Mouse (Mus musculus) midbrain, embryonic 15.5 days (tissue): ENCODE measurements around the gene Tada2a. TPM values are rescaled to one million over a fixed set of nuclear protein-coding genes. Genes with fewer than 3 reads are reported as not detected.

Source experiments
- ATAC-seq: fragments of 200-750 bp; cut with Nextera tagmentation; replicated peaks from 2 replicates; pipeline ENCODE4 v1.8.0; 2017; ENCODE audit warnings: moderate TSS enrichment
- H3K27ac ChIP-seq: fragments of 300-500 bp; sonication (generic); 2 replicates; pipeline ENCODE4 v1.5.1; 2015; ENCODE audit warnings: mild to moderate bottlenecking, inconsistent platforms
- H3K27me3 ChIP-seq: fragments of 300-500 bp; sonication (generic); replicated peaks from 2 replicates; pipeline ENCODE4 v1.6.1; 2015; ENCODE audit warnings: inconsistent platforms
- H3K36me3 ChIP-seq: fragments of 300-500 bp; sonication (generic); replicated peaks from 2 replicates; pipeline ENCODE4 v1.6.1; 2015; ENCODE audit warnings: inconsistent platforms
- H3K4me1 ChIP-seq: fragments of 300-500 bp; sonication (generic); 2 replicates; pipeline ENCODE4 v1.6.1; 2015; ENCODE audit warnings: inconsistent platforms
- H3K4me2 ChIP-seq: fragments of 300-500 bp; sonication (generic); 2 replicates; pipeline ENCODE4 v1.6.1; 2015; ENCODE audit warnings: inconsistent platforms, mild to moderate bottlenecking, moderate library complexity
- H3K4me3 ChIP-seq: fragments of 300-500 bp; sonication (generic); 2 replicates; pipeline ENCODE4 v1.5.1; 2015; ENCODE audit warnings: mild to moderate bottlenecking, inconsistent platforms
- H3K9ac ChIP-seq: fragments of 300-500 bp; sonication (generic); 2 replicates; pipeline ENCODE4 v1.6.1; 2015; ENCODE audit warnings: mild to moderate bottlenecking, inconsistent platforms
- H3K9me3 ChIP-seq: fragments of 300-500 bp; sonication (generic); 2 replicates; pipeline ENCODE4 v1.6.1; 2016; ENCODE audit warnings: inconsistent platforms
- WGBS: fragments of 180-500 bp; shearing (Covaris S2); methylation state at CpG from one replicate; pipeline ENCODE4 v1.1.7; 2015; ENCODE audit warnings: mixed read lengths; 5-methylcytosine and 5-hydroxymethylcytosine counted together
- polyA plus RNA-seq: library from polyadenylated mRNA; unstranded; fragments of >200 nt; fragmentation: Nextera tagmentation; extraction: Ambion mirVana; gene quantifications from 2 replicates; pipeline ENCODE4 v1.2.1, GENCODE M21; 2015

Gene Tada2a
- polyA plus RNA-seq = 30.8 and 33.5 TPM in 2 replicates

DNA sequence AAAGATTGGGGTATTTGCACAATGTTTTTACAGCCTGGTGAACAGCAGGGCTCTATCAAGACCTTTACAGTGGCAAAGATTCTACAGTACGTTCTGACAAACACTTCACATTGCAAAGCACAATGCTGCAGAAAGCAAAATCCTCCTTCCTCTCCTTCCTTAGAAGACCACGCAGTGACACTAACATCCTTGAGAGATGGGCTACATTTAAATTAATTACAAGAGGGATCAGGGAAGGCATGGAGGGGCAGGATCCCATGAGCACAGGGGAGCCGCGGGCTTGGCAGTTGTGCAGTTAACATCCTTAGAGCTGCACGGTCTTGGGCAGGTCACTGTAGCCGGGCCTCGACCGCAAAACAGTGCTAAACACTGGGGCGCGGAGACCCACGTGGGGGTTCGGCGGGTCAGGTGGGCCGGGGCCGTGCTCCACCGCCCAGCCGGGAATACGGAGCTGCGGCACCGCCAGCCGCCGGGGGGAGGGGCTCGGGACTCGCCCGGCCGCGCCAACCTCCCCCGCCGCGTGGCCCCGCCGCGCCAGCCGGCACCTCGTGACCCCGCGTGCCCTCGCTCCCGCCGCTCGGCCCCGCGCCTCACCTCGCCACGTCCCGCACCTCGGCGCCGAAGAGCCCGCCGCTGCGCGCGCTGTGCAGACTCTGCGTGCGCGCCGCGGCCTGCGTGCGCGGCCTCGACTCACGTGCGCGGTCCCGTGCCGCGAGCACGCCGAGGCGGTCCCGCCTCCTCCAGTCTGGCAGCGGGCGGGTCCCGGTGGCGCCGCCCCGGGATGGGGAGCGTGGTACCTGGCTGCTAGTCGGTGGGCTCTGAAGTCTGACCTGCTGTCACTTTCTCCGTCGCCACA is at the start of gene Tada2a, which contains the start of gene Acaca:
TSS of gene Tada2a (minus strand) at position 658 of the 856 bp plus-strand sequence.
TSS of gene Acaca (plus strand) at position 730 of the 856 bp plus-strand sequence.
- Histone ChIP-seq H3K27me3 (no peaks in the 10 kb centered on the region), H3K9me3 (no peaks in the 10 kb centered on the region), H3K4me1 (peaks cover 25% of the 10 kb centered on the region), H3K27ac (peak within 1 kb of the TSS; percentile 84), H3K4me2 (peak within 1 kb of the TSS; percentile 71), H3K36me3 (peaks cover 3% of the 10 kb centered on the region; the same call in 1 of the 2 replicates), H3K9ac (peak within 1 kb of the TSS; percentile 75), H3K4me3 (peak within 1 kb of the TSS; percentile 78)
- ATAC-seq = peak; percentile 96
- under 1% methylated on average over 65 of the region's 83 CpGs for WGBS

GRCm38 (mm10) chr11:84178571-84178970 is 49.2 kb upstream of the Tada2a start:
- WGBS = 48% methylated on average over 4 of the region's 4 CpGs
- Histone ChIP-seq H3K4me3 (peak overlapping the region; percentile 62), H3K9me3 (no peaks in the 10 kb centered on the region), H3K4me1 (peaks cover 29% of the 10 kb centered on the region), H3K36me3 (no peaks in the 10 kb centered on the region), H3K27me3 (no peaks in the 10 kb centered on the region), H3K9ac (peak overlapping the region; percentile 80; the same call in 1 of the 2 replicates), H3K27ac (peak overlapping the region; percentile 90), H3K4me2 (peak overlapping the region; percentile 79)
- no peak for ATAC-seq

- Histone ChIP-seq H3K4me3 (no peak overlapping the region), H3K4me2 (no peak overlapping the region), H3K27ac (no peak overlapping the region), H3K36me3 (no peaks in the 10 kb centered on the region), H3K9ac (no peak overlapping the region), H3K27me3 (no peaks in the 10 kb centered on the region), H3K4me1 (peaks cover 3% of the 10 kb centered on the region; the same call in 1 of the 2 replicates), H3K9me3 (no peaks in the 10 kb centered on the region)
- ATAC-seq = no peak
- 70% methylated on average over 11 of the region's 11 CpGs for WGBS
These were observed 43.4 kb upstream of the Tada2a start for GRCm38 (mm10) chr11:84172539-84173435.

DNA sequence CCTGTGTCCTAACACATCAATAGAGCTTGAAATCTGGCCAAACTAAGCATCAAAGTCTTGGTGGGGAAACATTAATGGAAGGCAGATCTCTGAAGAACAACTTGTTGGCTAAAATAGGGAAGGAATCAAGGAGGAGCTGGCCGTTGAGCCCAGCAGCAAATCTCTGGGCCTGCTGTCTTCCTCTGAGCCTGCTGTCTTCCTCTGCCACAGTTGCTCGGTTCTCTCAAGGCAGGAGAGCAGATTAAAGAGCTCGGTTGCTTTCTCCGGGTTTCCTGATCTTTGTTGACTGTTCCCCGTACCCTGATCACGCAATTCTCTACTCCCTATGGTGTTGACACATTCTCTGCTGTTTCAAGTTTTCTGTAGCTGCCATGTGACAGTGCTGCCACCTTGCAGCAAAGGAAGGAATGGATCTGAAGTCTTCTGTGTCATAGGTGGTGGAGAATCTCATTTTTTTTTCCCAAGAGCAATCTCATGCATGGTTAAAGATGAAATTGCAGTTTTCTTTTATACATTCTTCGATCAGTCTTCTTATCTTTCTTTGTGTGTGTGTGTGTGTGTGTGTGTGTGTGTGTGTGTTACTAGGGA is 39.4 kb upstream of the Tada2a start:
- no peak for ATAC-seq
- H3K4me3 ChIP-seq = no peak overlapping the region
- H3K4me1 ChIP-seq = peaks cover 3% of the 10 kb centered on the region; the same call in 1 of the 2 replicates
- H3K4me2 ChIP-seq = peak overlapping the region; percentile 33; the same call in 1 of the 2 replicates
- no peak overlapping the region for H3K9ac ChIP-seq
- no peak overlapping the region for H3K27ac ChIP-seq
- 20% methylated on average over 7 of the region's 7 CpGs for WGBS
- no peaks in the 10 kb centered on the region for H3K9me3 ChIP-seq
- H3K36me3 ChIP-seq = no peaks in the 10 kb centered on the region
- no peaks in the 10 kb centered on the region for H3K27me3 ChIP-seq

GRCm38 (mm10) chr11:84167046-84167526 is 37.7 kb upstream of the Tada2a start, which contains the start of gene Gm11437:
Gene Gm11437 (minus strand): TSS chr11:84167476.
- Histone ChIP-seq H3K27ac (no peak within 1 kb of the TSS), H3K36me3 (no peaks in the 10 kb centered on the region), H3K27me3 (no peaks in the 10 kb centered on the region), H3K4me2 (no peak within 1 kb of the TSS), H3K9me3 (no peaks in the 10 kb centered on the region), H3K4me1 (peaks cover 3% of the 10 kb centered on the region; the same call in 1 of the 2 replicates), H3K9ac (no peak within 1 kb of the TSS), H3K4me3 (no peak within 1 kb of the TSS)
- 91% methylated on average over 5 of the region's 5 CpGs for WGBS
- no peak for ATAC-seq

DNA sequence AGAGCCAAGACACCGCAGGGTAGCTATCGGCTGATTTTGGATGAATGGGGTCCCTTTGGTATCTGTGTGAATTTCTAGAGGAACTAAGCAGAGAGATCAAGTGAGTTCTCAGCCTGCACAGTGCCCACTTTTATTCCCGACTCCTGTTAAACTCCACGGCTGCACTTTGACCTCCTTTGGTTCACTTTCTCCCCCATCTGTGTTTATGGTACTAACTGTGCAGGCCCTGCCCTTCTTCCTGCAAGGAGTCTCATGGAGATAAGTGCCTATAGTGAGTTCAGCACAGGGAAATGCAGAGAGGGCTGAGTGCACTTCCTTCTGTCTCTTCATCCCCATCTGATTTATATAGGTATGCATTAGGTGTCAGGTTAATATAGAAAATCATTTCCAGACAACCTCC is 35.2 kb upstream of the Tada2a start:
- Histone ChIP-seq H3K27me3 (no peaks in the 10 kb centered on the region), H3K9me3 (no peaks in the 10 kb centered on the region), H3K9ac (no peak overlapping the region), H3K36me3 (no peaks in the 10 kb centered on the region), H3K4me1 (peaks cover 3% of the 10 kb centered on the region; the same call in 1 of the 2 replicates), H3K4me3 (no peak overlapping the region), H3K27ac (no peak overlapping the region), H3K4me2 (no peak overlapping the region)
- 82% methylated on average over 4 of the region's 4 CpGs for whole genome bisulfite sequencing
- ATAC-seq = no peak

DNA sequence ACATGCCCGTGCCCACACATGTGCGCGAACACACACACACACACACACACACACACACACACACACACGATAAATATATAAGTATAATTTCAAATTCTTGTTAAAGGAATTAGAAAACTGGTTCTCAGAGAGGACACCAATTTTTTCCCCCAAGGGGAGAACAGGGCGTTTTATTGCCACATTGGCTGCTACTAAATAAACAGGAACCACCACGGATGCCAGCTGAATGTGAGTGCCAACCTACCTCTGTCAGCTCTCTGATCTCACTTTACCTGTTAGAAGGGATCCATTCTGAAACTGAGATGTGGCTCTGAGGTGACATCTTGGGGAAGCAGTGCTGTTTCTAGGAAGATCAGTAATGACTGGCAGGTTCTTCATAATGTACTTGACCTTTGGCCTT is 34.7 kb upstream of the Tada2a start:
- Histone ChIP-seq H3K9ac (no peak overlapping the region), H3K36me3 (no peaks in the 10 kb centered on the region), H3K27ac (no peak overlapping the region), H3K4me3 (no peak overlapping the region), H3K27me3 (no peaks in the 10 kb centered on the region), H3K4me2 (no peak overlapping the region), H3K9me3 (no peaks in the 10 kb centered on the region), H3K4me1 (peaks cover 3% of the 10 kb centered on the region; the same call in 1 of the 2 replicates)
- no peak for ATAC-seq
- 91% methylated on average over 6 of the region's 6 CpGs for WGBS

- no peaks in the 10 kb centered on the region for H3K27me3 ChIP-seq
- H3K4me3 ChIP-seq = no peak overlapping the region
- H3K9me3 ChIP-seq = no peaks in the 10 kb centered on the region
- no peak for ATAC-seq
- H3K4me2 ChIP-seq = no peak overlapping the region
- H3K27ac ChIP-seq = no peak overlapping the region
- H3K4me1 ChIP-seq = no peaks in the 10 kb centered on the region
- H3K9ac ChIP-seq = no peak overlapping the region
- H3K36me3 ChIP-seq = no peaks in the 10 kb centered on the region
- WGBS = 90% methylated on average over 4 of the region's 4 CpGs
These were observed 27.3 kb upstream of the Tada2a start for GRCm38 (mm10) chr11:84156535-84157262.

- WGBS = 67% methylated on average over 2 of the region's 2 CpGs
- H3K36me3 ChIP-seq = no peaks in the 10 kb centered on the region
- H3K9me3 ChIP-seq = no peaks in the 10 kb centered on the region
- H3K27ac ChIP-seq = no peak overlapping the region
- H3K9ac ChIP-seq = no peak overlapping the region
- no peak overlapping the region for H3K4me2 ChIP-seq
- H3K27me3 ChIP-seq = no peaks in the 10 kb centered on the region
- H3K4me1 ChIP-seq = no peaks in the 10 kb centered on the region
- no peak for ATAC-seq
- H3K4me3 ChIP-seq = no peak overlapping the region
These were observed 21.5 kb upstream of the Tada2a start for GRCm38 (mm10) chr11:84150884-84151283.

- ATAC-seq = no peak
- H3K4me1 ChIP-seq = no peaks in the 10 kb centered on the region
- no peak overlapping the region for H3K4me3 ChIP-seq
- no peaks in the 10 kb centered on the region for H3K27me3 ChIP-seq
- WGBS = 29% methylated on average over 3 of the region's 3 CpGs
- no peak overlapping the region for H3K4me2 ChIP-seq
- H3K9me3 ChIP-seq = no peaks in the 10 kb centered on the region
- H3K36me3 ChIP-seq = no peaks in the 10 kb centered on the region
- H3K9ac ChIP-seq = no peak overlapping the region
- H3K27ac ChIP-seq = no peak overlapping the region
These were observed 16.7 kb upstream of the Tada2a start for GRCm38 (mm10) chr11:84146081-84146480.

DNA sequence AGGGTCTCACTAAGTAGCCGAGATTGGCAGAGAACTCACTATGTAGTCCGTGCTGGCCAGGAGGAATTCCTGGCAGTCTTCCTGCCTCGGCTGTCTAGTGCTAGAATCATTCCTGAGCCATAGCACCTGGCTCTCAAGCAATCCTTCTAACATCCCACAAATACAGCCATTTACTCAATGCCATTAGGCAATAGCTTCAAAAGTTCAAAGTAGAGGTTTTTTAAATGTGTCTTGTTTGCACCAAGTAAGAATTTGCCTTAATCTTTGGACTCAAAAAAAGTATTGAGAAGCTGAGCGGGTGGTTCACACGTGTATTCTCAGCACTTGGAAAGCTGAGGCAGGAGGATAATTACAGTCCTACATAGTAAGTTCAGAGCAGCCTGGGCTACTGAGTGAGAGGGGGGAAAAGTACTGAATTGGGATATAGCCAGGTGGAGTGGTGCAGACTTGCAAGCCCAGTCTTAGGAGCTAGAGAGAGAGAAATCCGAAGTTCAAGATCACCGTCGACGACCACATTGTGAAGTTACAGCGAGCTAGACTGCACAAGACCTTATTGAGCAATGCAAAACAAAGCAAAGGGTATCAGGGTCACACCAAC is 15.9 kb upstream of the Tada2a start:
- Histone ChIP-seq H3K9ac (no peak overlapping the region), H3K27ac (no peak overlapping the region), H3K36me3 (no peaks in the 10 kb centered on the region), H3K9me3 (no peaks in the 10 kb centered on the region), H3K4me3 (no peak overlapping the region), H3K27me3 (no peaks in the 10 kb centered on the region), H3K4me2 (no peak overlapping the region), H3K4me1 (no peaks in the 10 kb centered on the region)
- WGBS = 66% methylated on average over 10 of the region's 10 CpGs
- no peak for ATAC-seq
